Mouse (Mus musculus) megakaryocyte, embryonic 14.5 days (primary cell): ENCODE measurements around the gene Synpo2l.

Experiments
- FLI1 ChIP-seq: IDR thresholded peaks from 2 replicates; pipeline ENCODE4 v1.6.1; 2012; ENCODE audit warnings: low read length, inconsistent platforms, mixed read lengths
- GATA1 ChIP-seq: IDR thresholded peaks from 3 replicates; pipeline ENCODE4 v1.6.1; 2012; ENCODE audit warnings: mixed read lengths, low read length, inconsistent platforms, borderline replicate concordance

- TF ChIP-seq GATA1 (no peak), FLI1 (no peak)
Measured at GRCm38 (mm10) chr14:20667469-20667868, 685 bp downstream of the Synpo2l start.
